Mouse (Mus musculus) small intestine, adult 2 months (tissue): ENCODE data around the gene Adcy10. TPM values are rescaled to one million over a fixed set of nuclear protein-coding genes. Genes with fewer than 3 reads are reported as not detected.

ENCODE experiments used
- H3K27ac ChIP-seq: fragments of 200-500 bp; 2 replicates; pipeline ENCODE4 v1.5.1; 2012; ENCODE audit warnings: low read depth, low read length, control low read depth, inconsistent platforms; ENCODE audit not compliant: insufficient read depth
- H3K27me3 ChIP-seq: fragments of 200-500 bp; 2 replicates; pipeline ENCODE4 v1.6.1; 2012; ENCODE audit warnings: mild to moderate bottlenecking, moderate library complexity, low read length, inconsistent platforms; ENCODE audit not compliant: control insufficient read depth, insufficient read depth
- H3K36me3 ChIP-seq: fragments of 200-500 bp; 2 replicates; pipeline ENCODE4 v1.6.1; 2012; ENCODE audit warnings: mild to moderate bottlenecking, low read length, control low read depth, inconsistent platforms; ENCODE audit not compliant: control insufficient read depth, insufficient read depth
- H3K4me1 ChIP-seq: fragments of 200-500 bp; 2 replicates; pipeline ENCODE4 v1.6.1; 2012; ENCODE audit warnings: low read length, inconsistent platforms, mixed read lengths; ENCODE audit not compliant: control insufficient read depth, insufficient read depth, insufficient read length
- H3K4me3 ChIP-seq: fragments of 200-500 bp; 2 replicates; pipeline ENCODE4 v1.5.1; 2012; ENCODE audit warnings: low read depth, mild to moderate bottlenecking, control low read depth, inconsistent platforms, low read length, moderate library complexity
- CTCF ChIP-seq: fragments of 200-500 bp; IDR thresholded peaks from 2 replicates; pipeline ENCODE4 v1.5.1; 2012; ENCODE audit warnings: low read depth, mild to moderate bottlenecking, control low read depth, inconsistent platforms, low read length, moderate library complexity, mixed read lengths; ENCODE audit not compliant: insufficient replicate concordance, insufficient read length; ENCODE audit errors: extremely low read depth
- POLR2A ChIP-seq: fragments of 200-500 bp; IDR thresholded peaks from 2 replicates; pipeline ENCODE4 v1.6.1; 2012; ENCODE audit warnings: low read depth, mild to moderate bottlenecking, control low read depth, inconsistent platforms, low read length, moderate library complexity
- WGBS: fragments of 180-500 bp; shearing (Covaris S2); methylation state at CpG from one replicate; pipeline ENCODE4 v1.1.7; 2018; 5-methylcytosine and 5-hydroxymethylcytosine counted together
- polyA plus RNA-seq: library from polyadenylated mRNA; depleted of rRNA; stranded (reverse); fragments of >200 nt; gene quantifications from 2 replicates; pipeline ENCODE4 v1.2.3, GENCODE M21; 2012

Adcy10 gene
- polyA plus RNA-seq, 1 experiment, result not detected

- no peak overlapping the region for H3K27ac ChIP-seq
- TF ChIP-seq POLR2A (no peak), CTCF (no peak)
- no peaks in the 10 kb centered on the region for H3K36me3 ChIP-seq
- no peaks in the 10 kb centered on the region for H3K27me3 ChIP-seq
- 75% methylated on average over 12 of the region's 12 CpGs for WGBS
- no peak overlapping the region for H3K4me3 ChIP-seq
- H3K4me1 ChIP-seq, result no peaks in the 10 kb centered on the region
Observed at GRCm38 (mm10) chr1:165536079-165536675, 51.2 kb downstream of the Adcy10 start.

GRCm38 (mm10) chr1:165537241-165537807 is 52.3 kb downstream of the Adcy10 start:
- WGBS, result 64% methylated on average over 5 of the region's 5 CpGs
- Histone ChIP-seq H3K4me3 (no peak overlapping the region), H3K4me1 (no peaks in the 10 kb centered on the region), H3K36me3 (no peaks in the 10 kb centered on the region), H3K27ac (no peak overlapping the region), H3K27me3 (no peaks in the 10 kb centered on the region)
- no peak for TF ChIP-seq CTCF
- TF ChIP-seq POLR2A, result no peak

- H3K36me3 ChIP-seq, result no peaks in the 10 kb centered on the region
Observed at GRCm38 (mm10) chr1:165556711-165557110, 71.7 kb downstream of the Adcy10 start.

GRCm38 (mm10) chr1:165559073-165559472 is 74.1 kb downstream of the Adcy10 start:
- no peaks in the 10 kb centered on the region for H3K27me3 ChIP-seq
- no peaks in the 10 kb centered on the region for H3K36me3 ChIP-seq
- H3K4me1 ChIP-seq, result no peaks in the 10 kb centered on the region
- no peak for TF ChIP-seq POLR2A
- no peak for TF ChIP-seq CTCF
- H3K27ac ChIP-seq, result no peak overlapping the region
- H3K4me3 ChIP-seq, result no peak overlapping the region
- 80% methylated on average over 9 of the region's 9 CpGs for WGBS

More at GRCm38 (mm10) chr1:165556711-165557110, 71.7 kb downstream of the Adcy10 start:
- no peak for TF ChIP-seq CTCF
- no peak for TF ChIP-seq POLR2A
- Histone ChIP-seq H3K4me3 (no peak overlapping the region), H3K27ac (no peak overlapping the region), H3K4me1 (no peaks in the 10 kb centered on the region), H3K27me3 (no peaks in the 10 kb centered on the region)
- WGBS, result 29% methylated on average over 2 of the region's 2 CpGs

GRCm38 (mm10) chr1:165565283-165565682 is 80.3 kb downstream of the Adcy10 start:
- WGBS, result 75% methylated on average over 4 of the region's 4 CpGs
- TF ChIP-seq CTCF, result no peak
- TF ChIP-seq POLR2A, result no peak
- Histone ChIP-seq H3K4me3 (no peak overlapping the region), H3K27ac (peak overlapping the region; percentile 18; the same call in 1 of the 2 replicates), H3K36me3 (no peaks in the 10 kb centered on the region), H3K27me3 (no peaks in the 10 kb centered on the region), H3K4me1 (no peaks in the 10 kb centered on the region)

DNA sequence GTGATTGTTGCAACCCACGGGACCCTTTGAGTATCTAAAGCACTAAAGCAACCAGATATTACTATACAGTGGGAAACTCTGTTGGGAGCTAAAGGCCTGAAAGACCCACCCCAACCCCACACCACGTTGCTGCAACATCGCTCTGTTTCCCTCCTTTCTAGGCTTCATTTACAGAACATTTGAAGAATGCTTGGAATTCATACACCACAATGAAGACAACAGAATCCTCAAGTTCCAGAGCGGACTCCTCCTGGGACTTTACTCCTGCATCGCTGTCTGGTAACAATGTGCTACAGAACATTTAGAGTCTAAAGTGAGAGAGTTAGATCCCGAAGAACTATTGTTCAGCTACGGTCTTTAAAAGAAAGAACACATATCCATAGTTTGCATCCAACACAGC is 82.5 kb downstream of the Adcy10 start:
- Histone ChIP-seq H3K4me3 (no peak overlapping the region), H3K4me1 (no peaks in the 10 kb centered on the region), H3K36me3 (no peaks in the 10 kb centered on the region), H3K27ac (no peak overlapping the region), H3K27me3 (no peaks in the 10 kb centered on the region)
- TF ChIP-seq CTCF, result no peak
- no peak for TF ChIP-seq POLR2A
- WGBS, result 86% methylated on average over 7 of the region's 7 CpGs

DNA sequence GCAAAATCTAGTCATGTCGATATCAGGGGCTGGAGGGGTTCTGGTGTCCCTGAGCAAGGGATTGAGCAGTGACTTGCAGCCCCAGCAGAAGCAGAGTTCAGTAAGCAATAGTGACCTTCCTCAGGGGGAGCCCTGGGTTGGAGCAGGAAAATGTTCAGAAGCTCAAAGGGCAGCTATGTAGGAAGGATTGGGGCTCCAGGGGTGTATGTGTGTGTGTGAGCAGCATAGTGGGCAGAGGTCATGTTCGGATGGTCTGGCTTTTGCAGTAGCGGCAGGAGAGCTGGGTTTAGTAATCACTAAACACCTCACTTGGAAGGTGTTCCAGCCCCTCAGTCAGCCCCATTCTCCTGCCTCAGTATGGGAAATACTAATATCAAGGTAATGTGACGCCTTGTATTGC is 91.0 kb downstream of the Adcy10 start:
- no peaks in the 10 kb centered on the region for H3K27me3 ChIP-seq
- 59% methylated on average over 4 of the region's 4 CpGs for WGBS
- H3K36me3 ChIP-seq, result no peaks in the 10 kb centered on the region
- no peaks in the 10 kb centered on the region for H3K4me1 ChIP-seq
- H3K27ac ChIP-seq, result no peak overlapping the region
- TF ChIP-seq CTCF (no peak), POLR2A (no peak)
- H3K4me3 ChIP-seq, result no peak overlapping the region
